Comparison of ENCODE assay signal across 8 mouse cellular contexts in the genomic region with DNA sequence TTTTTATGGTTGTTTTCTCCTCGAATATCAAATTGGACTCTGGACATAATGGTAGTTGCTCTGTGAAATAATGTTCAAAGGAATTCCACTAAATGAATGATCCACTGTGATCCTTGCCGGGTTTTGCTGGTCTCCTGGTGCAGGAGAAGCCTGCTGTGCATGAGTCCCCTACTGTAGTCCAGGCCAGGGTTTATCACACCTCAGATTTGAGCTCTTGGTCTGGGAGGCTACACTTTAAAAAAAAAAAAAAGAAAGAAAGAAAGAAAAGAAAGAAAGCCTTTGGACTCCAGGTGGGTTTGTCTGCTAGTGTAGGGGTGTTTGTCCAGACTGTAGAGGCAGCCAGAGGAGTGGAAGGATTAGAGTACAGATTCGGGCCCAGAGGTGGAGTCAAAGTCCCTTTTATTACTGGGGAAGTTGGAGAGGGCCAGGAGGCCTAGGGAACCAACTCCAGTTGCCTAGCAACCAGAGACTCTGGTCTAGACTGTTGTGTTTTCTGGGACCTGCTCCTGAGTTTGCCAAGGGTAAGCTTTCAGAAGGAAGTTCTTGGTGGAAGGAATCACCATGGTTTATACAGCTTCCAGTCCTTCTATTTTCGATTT. TPM values are rescaled to one million over a fixed set of nuclear protein-coding genes. Genes with fewer than 3 reads are reported as not detected.
DNase-seq lines count a peak whose midpoint lies in the region; ATAC-seq and TF ChIP-seq lines count a peak whose summit lies in the region.

Caps2 (plus strand) TSS at position 454 of the 599 bp plus-strand sequence.

- H3K9ac ChIP-seq in forebrain, embryonic 11.5 days (ENCODE audit: low read length), result no peak within 1 kb of the TSS
- H3K9ac ChIP-seq in kidney, embryonic 15.5 days, result no peak within 1 kb of the TSS

- H3K36me3 ChIP-seq in testis, adult 2 months (ENCODE audit: control insufficient read depth, insufficient read depth, low read length), result no peaks in the 10 kb centered on the region
- no peaks in the 10 kb centered on the region for H3K36me3 ChIP-seq in forebrain, embryonic 11.5 days (ENCODE audit: control insufficient read depth, insufficient read depth, low read length)
- H3K36me3 ChIP-seq in kidney, embryonic 15.5 days, result no peaks in the 10 kb centered on the region
- H3K36me3 ChIP-seq in midbrain, embryonic 10.5 days, result no peaks in the 10 kb centered on the region

- WGBS in forebrain, embryonic 11.5 days, result 26% methylated on average over 4 of the region's 4 CpGs
- WGBS in kidney, embryonic 15.5 days, result 28% methylated on average over 4 of the region's 4 CpGs
- WGBS in midbrain, embryonic 10.5 days, result 32% methylated on average over 4 of the region's 4 CpGs

- peak within 1 kb of the TSS; percentile 74 for H3K4me3 ChIP-seq in testis, adult 2 months (ENCODE audit: control insufficient read depth, low read depth, low read length)
- H3K4me3 ChIP-seq in forebrain, embryonic 11.5 days (ENCODE audit: low read depth, low read length), result no peak within 1 kb of the TSS
- peak within 1 kb of the TSS; percentile 31 for H3K4me3 ChIP-seq in kidney, embryonic 15.5 days (replicated peaks)
- peak within 1 kb of the TSS; percentile 31; the same call in 1 of the 2 replicates for H3K4me3 ChIP-seq in midbrain, embryonic 10.5 days

- TF ChIP-seq CTCF in testis, adult 2 months (IDR thresholded peaks at IDR 0.05; ENCODE audit: control insufficient read depth, insufficient read depth, insufficient replicate concordance, low read depth, low read length), result no peak

- intact Hi-C loops in gastrocnemius, postnatal 14 days (cut with DNase I; ENCODE audit: low total_unique reads), result no loop called here

- H3K4me1 ChIP-seq in testis, adult 2 months (ENCODE audit: control insufficient read depth, insufficient read depth, low read length), result peaks cover 3% of the 10 kb centered on the region; the same call in 1 of the 2 replicates
- H3K4me1 ChIP-seq in forebrain, embryonic 11.5 days (replicated peaks; ENCODE audit: control insufficient read depth, insufficient read depth, low read length), result peaks cover 2% of the 10 kb centered on the region; the same call in 1 of the 2 replicates
- peaks cover 7% of the 10 kb centered on the region; the same call in 1 of the 2 replicates for H3K4me1 ChIP-seq in kidney, embryonic 15.5 days
- H3K4me1 ChIP-seq in midbrain, embryonic 10.5 days, result peaks cover 21% of the 10 kb centered on the region

- no peak for DNase-seq in testis, postnatal 14 days (ENCODE audit: low spot score)
- peak; percentile 54 for DNase-seq in forebrain, embryonic 11.5 days (ENCODE audit: low spot score)
- DNase-seq in midbrain, embryonic 10.5 days (ENCODE audit: low spot score), result peak; percentile 67
- DNase-seq in gastrocnemius, postnatal 14 days, result no peak
- DNase-seq in testis, postnatal 10 days (ENCODE audit: low spot score), result no peak
- no peak for DNase-seq in urinary bladder, postnatal 14 days (ENCODE audit: low spot score)

- H3K4me2 ChIP-seq in forebrain, embryonic 11.5 days (ENCODE audit: low read depth, low read length, severe bottlenecking), result peak within 1 kb of the TSS; percentile 18; the same call in 1 of the 2 replicates
- peak within 1 kb of the TSS; percentile 49 for H3K4me2 ChIP-seq in kidney, embryonic 15.5 days

- TF ChIP-seq POLR2A in testis, adult 2 months (IDR thresholded peaks at IDR 0.05; ENCODE audit: control insufficient read depth, low read depth, low read length), result no peak

- ATAC-seq in forebrain, embryonic 11.5 days (replicated peaks; ENCODE audit: low FRiP score), result peak; percentile 74
- peak; percentile 89 for ATAC-seq in kidney, embryonic 15.5 days (replicated peaks; ENCODE audit: low FRiP score)

- peak within 1 kb of the TSS; percentile 66 for H3K27ac ChIP-seq in testis, adult 2 months (ENCODE audit: control insufficient read depth, insufficient read depth, low read depth, low read length)
- H3K27ac ChIP-seq in forebrain, embryonic 11.5 days (ENCODE audit: low read depth, low read length), result no peak within 1 kb of the TSS
- peak within 1 kb of the TSS; percentile 37; the same call in 1 of the 2 replicates for H3K27ac ChIP-seq in kidney, embryonic 15.5 days
- H3K27ac ChIP-seq in midbrain, embryonic 10.5 days (replicated peaks), result peak within 1 kb of the TSS; percentile 76

- H3K27me3 ChIP-seq in testis, adult 2 months (ENCODE audit: control insufficient read depth, insufficient read depth, low read length), result no peaks in the 10 kb centered on the region
- no peaks in the 10 kb centered on the region for H3K27me3 ChIP-seq in forebrain, embryonic 11.5 days (ENCODE audit: control insufficient read depth, insufficient read depth, low read length)
- no peaks in the 10 kb centered on the region for H3K27me3 ChIP-seq in kidney, embryonic 15.5 days
- H3K27me3 ChIP-seq in midbrain, embryonic 10.5 days (ENCODE audit: low read depth, poor library complexity, severe bottlenecking), result no peaks in the 10 kb centered on the region

- no peaks in the 10 kb centered on the region for H3K9me3 ChIP-seq in forebrain, embryonic 11.5 days (ENCODE audit: control insufficient read depth, low read length)
- no peaks in the 10 kb centered on the region for H3K9me3 ChIP-seq in kidney, embryonic 15.5 days (replicated peaks)
- no peaks in the 10 kb centered on the region for H3K9me3 ChIP-seq in midbrain, embryonic 10.5 days (replicated peaks)

RNA-seq across cellular contexts. Expression of gene Caps2, which starts in this region (rescaled TPM):
- polyA plus RNA-seq in testis, adult 2 months (2012; rRNA removed), result 3.7 and 4.8 TPM in 2 replicates
- 0.13 and 0.27 TPM in 2 replicates for polyA plus RNA-seq in forebrain, embryonic 11.5 days (2014; fragmentation: Nextera tagmentation; extraction: Ambion mirVana)
- polyA plus RNA-seq in kidney, embryonic 15.5 days (2015; fragmentation: Nextera tagmentation; extraction: Ambion mirVana), result 0.40 and 0.86 TPM in 2 replicates
- 0.30 and 0.31 TPM in 2 replicates for polyA plus RNA-seq in midbrain, embryonic 10.5 days (2016; fragmentation: Nextera tagmentation; extraction: Ambion mirVana)
- not detected for total RNA-seq in gastrocnemius, postnatal 14 days (2021)

Comparison
In these comparisons a context has a peak if more than half of its experiments do, and no peak if none do; other contexts are left out.
1. Peak in DNase-seq, ATAC-seq and H3K4me2 ChIP-seq in forebrain, embryonic 11.5 days; RNA of the gene not detected or under 1 TPM.
2. Peak in ATAC-seq, H3K4me3 ChIP-seq, H3K27ac ChIP-seq and H3K4me2 ChIP-seq in kidney, embryonic 15.5 days; RNA of the gene not detected or under 1 TPM.
3. Peak in DNase-seq, H3K4me3 ChIP-seq and H3K27ac ChIP-seq in midbrain, embryonic 10.5 days; RNA of the gene not detected or under 1 TPM.